Mouse (Mus musculus) brain, embryonic 14.5 days (tissue): ENCODE results near the gene Trabd.

ENCODE experiments used
- CTCF ChIP-seq: fragments of 200-500 bp; IDR thresholded peaks from 2 replicates; pipeline ENCODE4 v1.5.1; 2012; ENCODE audit warnings: inconsistent platforms, mild to moderate bottlenecking, moderate library complexity, borderline replicate concordance; ENCODE audit not compliant: insufficient read depth, insufficient read length; ENCODE audit errors: extremely low read depth
- POLR2A ChIP-seq: fragments of 200-500 bp; IDR thresholded peaks from 2 replicates; pipeline ENCODE4 v1.6.1; 2012; ENCODE audit warnings: mild to moderate bottlenecking, inconsistent platforms, borderline replicate concordance; ENCODE audit not compliant: poor library complexity, insufficient read depth, insufficient read length, severe bottlenecking; ENCODE audit errors: extremely low read depth

GRCm38 (mm10) chr15:89106976-89107375 lies 32.1 kb downstream of the Trabd start:
- TF ChIP-seq CTCF (no peak), POLR2A (no peak)
